Mouse (Mus musculus) hindbrain, postnatal 0 days (tissue): ENCODE results near the gene Pm20d1. TPM values are rescaled to one million over a fixed set of nuclear protein-coding genes. Genes with fewer than 3 reads are reported as not detected.

ENCODE experiments used
- ATAC-seq: fragments of 200-750 bp; cut with Nextera tagmentation; 2 replicates; pipeline ENCODE4 v1.8.0; 2017; ENCODE audit warnings: mild to moderate bottlenecking, moderate TSS enrichment, moderate library complexity
- DNase-seq: peaks from one replicate; pipeline ENCODE4 v3.0.0-alpha.2; 2015; ENCODE audit warnings: low spot score
- H3K27ac ChIP-seq: fragments of 300-500 bp; sonication (generic); 2 replicates; pipeline ENCODE4 v1.5.1; 2014; ENCODE audit warnings: mild to moderate bottlenecking
- H3K27me3 ChIP-seq: fragments of 300-500 bp; sonication (generic); 2 replicates; pipeline ENCODE4 v1.6.1; 2014; ENCODE audit warnings: low read length, mixed read lengths; ENCODE audit not compliant: insufficient read depth
- H3K36me3 ChIP-seq: fragments of 300-500 bp; sonication (generic); 2 replicates; pipeline ENCODE4 v1.6.1; 2014; ENCODE audit warnings: low read length, mixed read lengths; ENCODE audit not compliant: insufficient read depth
- H3K4me1 ChIP-seq: fragments of 300-500 bp; sonication (generic); 2 replicates; pipeline ENCODE4 v1.6.1; 2014; ENCODE audit warnings: antibody characterized with exemption, low read length, mixed read lengths; ENCODE audit not compliant: insufficient read depth
- H3K4me2 ChIP-seq: fragments of 300-500 bp; sonication (generic); 2 replicates; pipeline ENCODE4 v1.6.1; 2014; ENCODE audit warnings: low read depth, mild to moderate bottlenecking, low read length, moderate library complexity, mixed read lengths
- H3K4me3 ChIP-seq: fragments of 300-500 bp; sonication (generic); 2 replicates; pipeline ENCODE4 v1.5.1; 2014; ENCODE audit warnings: low read length
- H3K9ac ChIP-seq: fragments of 300-500 bp; sonication (generic); replicated peaks from 2 replicates; pipeline ENCODE4 v1.6.1; 2014; ENCODE audit warnings: mild to moderate bottlenecking, low read length, moderate library complexity, mixed read lengths
- H3K9me3 ChIP-seq: fragments of 300-500 bp; sonication (generic); 2 replicates; pipeline ENCODE4 v1.6.1; 2016; ENCODE audit warnings: low read length, mixed read lengths
- CTCF ChIP-seq: IDR thresholded peaks from 2 replicates; pipeline ENCODE4 v1.5.1; 2016; ENCODE audit warnings: antibody characterized with exemption, control low read depth, low read depth
- WGBS: fragments of 180-500 bp; shearing (Covaris S2); extraction: QIAGEN DNeasy Blood & Tissue Kit; methylation state at CpG from one replicate; pipeline ENCODE4 v1.1.7; 2014; 5-methylcytosine and 5-hydroxymethylcytosine counted together
- polyA plus RNA-seq: library from polyadenylated mRNA; unstranded; fragments of >200 nt; fragmentation: Nextera tagmentation; extraction: Ambion mirVana; gene quantifications from 2 replicates; pipeline ENCODE4 v1.2.1, GENCODE M21; 2015
- total RNA-seq: library from RNA; depleted of rRNA; stranded (reverse); fragments of >200 nt; gene quantifications from 2 replicates; pipeline ENCODE4 v1.2.3, GENCODE M21; 2014

Pm20d1 gene
- total and polyA plus RNA-seq, 2 experiments from 2014 or later = 0.60 to 0.63 TPM

DNA sequence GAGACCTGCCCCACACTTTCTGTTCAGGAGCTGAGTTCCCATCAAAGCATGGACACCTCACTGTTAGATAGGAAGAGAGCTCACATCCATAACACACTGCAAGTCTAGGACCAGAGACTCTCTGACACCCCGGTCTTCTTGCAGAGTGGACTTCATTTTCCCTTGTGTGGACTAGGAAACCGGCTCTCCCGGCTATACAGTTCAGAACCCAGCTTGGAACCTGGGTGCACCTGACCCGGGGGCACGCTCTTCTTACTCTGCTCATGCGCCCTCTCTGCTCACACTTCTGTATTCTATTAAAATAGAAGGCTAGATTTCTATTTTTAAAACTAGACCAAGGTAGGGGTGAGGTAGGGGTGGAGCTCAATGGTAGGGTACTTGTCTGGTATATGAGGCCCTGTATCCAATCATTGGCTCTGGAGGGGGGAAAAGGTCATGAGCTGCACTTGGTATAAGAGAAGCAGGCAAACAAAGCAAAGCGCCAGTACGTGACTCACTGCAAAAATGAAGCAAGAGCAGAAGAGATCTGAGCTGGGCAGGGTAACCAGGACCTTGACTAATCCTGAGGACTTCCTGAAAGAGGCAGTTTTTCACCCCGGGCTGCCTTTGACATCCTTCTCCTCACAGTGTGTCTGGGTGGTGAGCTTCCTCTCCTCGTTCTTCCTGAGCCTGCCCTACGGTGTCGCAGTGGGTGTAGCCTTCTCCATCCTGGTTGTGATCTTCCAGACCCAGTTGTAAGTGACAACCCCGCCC is 35.9 kb upstream of the Pm20d1 start:
- H3K4me2 ChIP-seq = no peak overlapping the region
- TF ChIP-seq CTCF = no peak
- no peak overlapping the region for H3K27ac ChIP-seq
- 0 out of 2 replicates have a peak, but pooled peaks cover 4% of the 10 kb centered on the region for H3K4me1 ChIP-seq
- no peak overlapping the region for H3K4me3 ChIP-seq
- H3K9me3 ChIP-seq = no peaks in the 10 kb centered on the region
- no peak overlapping the region for H3K9ac ChIP-seq
- H3K27me3 ChIP-seq = no peaks in the 10 kb centered on the region
- no peaks in the 10 kb centered on the region for H3K36me3 ChIP-seq
- DNase-seq (no peak), ATAC-seq (no peak)
- WGBS = 89% methylated on average over 13 of the region's 13 CpGs

- 0 out of 2 replicates have a peak, but pooled peaks cover 4% of the 10 kb centered on the region for H3K4me1 ChIP-seq
- no peaks in the 10 kb centered on the region for H3K9me3 ChIP-seq
- no peak for DNase-seq
- peak; percentile 41; the same call in 1 of the 2 replicates for TF ChIP-seq CTCF
- 56% methylated on average over 9 of the region's 9 CpGs for WGBS
- ATAC-seq = no peak
- H3K27me3 ChIP-seq = no peaks in the 10 kb centered on the region
- no peak overlapping the region for H3K27ac ChIP-seq
- H3K4me3 ChIP-seq = no peak overlapping the region
- H3K4me2 ChIP-seq = no peak overlapping the region
- no peaks in the 10 kb centered on the region for H3K36me3 ChIP-seq
- H3K9ac ChIP-seq = no peak overlapping the region
These were observed 33.5 kb upstream of the Pm20d1 start for GRCm38 (mm10) chr1:131763683-131764082.

GRCm38 (mm10) chr1:131764581-131765338 is 32.4 kb upstream of the Pm20d1 start:
- Histone ChIP-seq H3K4me2 (no peak overlapping the region), H3K36me3 (no peaks in the 10 kb centered on the region), H3K9ac (no peak overlapping the region), H3K27ac (no peak overlapping the region), H3K27me3 (no peaks in the 10 kb centered on the region), H3K4me3 (no peak overlapping the region), H3K9me3 (no peaks in the 10 kb centered on the region), H3K4me1 (0 out of 2 replicates have a peak, but pooled peaks cover 4% of the 10 kb centered on the region)
- DNase-seq = no peak
- TF ChIP-seq CTCF = no peak
- WGBS = 67% methylated on average over 8 of the region's 8 CpGs
- ATAC-seq = no peak

- Histone ChIP-seq H3K9me3 (no peaks in the 10 kb centered on the region), H3K9ac (no peak overlapping the region), H3K27me3 (no peaks in the 10 kb centered on the region), H3K36me3 (no peaks in the 10 kb centered on the region), H3K4me2 (no peak overlapping the region), H3K27ac (no peak overlapping the region), H3K4me1 (0 out of 2 replicates have a peak, but pooled peaks cover 4% of the 10 kb centered on the region), H3K4me3 (no peak overlapping the region)
- ATAC-seq (peak; percentile 76), DNase-seq (peak; percentile 87)
- peak; percentile 99 for TF ChIP-seq CTCF
- WGBS = 5% methylated on average over 11 of the region's 11 CpGs
These were observed 31.7 kb upstream of the Pm20d1 start for GRCm38 (mm10) chr1:131765357-131766001.

GRCm38 (mm10) chr1:131769296-131769695 is 27.9 kb upstream of the Pm20d1 start:
- DNase-seq (no peak), ATAC-seq (no peak)
- 0 out of 2 replicates have a peak, but pooled peaks cover 4% of the 10 kb centered on the region for H3K4me1 ChIP-seq
- H3K27me3 ChIP-seq = no peaks in the 10 kb centered on the region
- no peak overlapping the region for H3K4me3 ChIP-seq
- no peaks in the 10 kb centered on the region for H3K36me3 ChIP-seq
- H3K9ac ChIP-seq = no peak overlapping the region
- no peaks in the 10 kb centered on the region for H3K9me3 ChIP-seq
- H3K4me2 ChIP-seq = no peak overlapping the region
- TF ChIP-seq CTCF = no peak
- no peak overlapping the region for H3K27ac ChIP-seq
- 70% methylated on average over 3 of the region's 3 CpGs for WGBS

- Histone ChIP-seq H3K36me3 (no peaks in the 10 kb centered on the region), H3K9ac (no peak overlapping the region), H3K4me2 (no peak overlapping the region), H3K27ac (peak overlapping the region; percentile 26; the same call in 1 of the 2 replicates), H3K4me1 (no peaks in the 10 kb centered on the region), H3K4me3 (no peak overlapping the region), H3K27me3 (no peaks in the 10 kb centered on the region), H3K9me3 (no peaks in the 10 kb centered on the region)
- no peak for TF ChIP-seq CTCF
- 25% methylated on average over 4 of the region's 4 CpGs for WGBS
- DNase-seq (peak; percentile 89), ATAC-seq (peak; percentile 80)
These were observed 26.5 kb upstream of the Pm20d1 start for GRCm38 (mm10) chr1:131770656-131771055.
